Mouse (Mus musculus) embryonic facial prominence, embryonic 15.5 days (tissue): ENCODE results near the gene Dagla. TPM values are rescaled to one million over a fixed set of nuclear protein-coding genes. Genes with fewer than 3 reads are reported as not detected.

Source experiments
- ATAC-seq: fragments of 200-750 bp; cut with Nextera tagmentation; 2 replicates; pipeline ENCODE4 v1.8.0; 2017; ENCODE audit warnings: low read depth, moderate TSS enrichment; ENCODE audit not compliant: insufficient number of reproducible peaks, low FRiP score, low TSS enrichment
- H3K27ac ChIP-seq: fragments of 300-500 bp; sonication (generic); replicated peaks from 2 replicates; pipeline ENCODE4 v1.5.1; 2015; ENCODE audit warnings: mild to moderate bottlenecking, inconsistent platforms
- H3K27me3 ChIP-seq: fragments of 300-500 bp; sonication (generic); 2 replicates; pipeline ENCODE4 v1.6.1; 2015; ENCODE audit warnings: inconsistent platforms
- H3K36me3 ChIP-seq: fragments of 300-500 bp; sonication (generic); 2 replicates; pipeline ENCODE4 v1.6.1; 2015; ENCODE audit warnings: mild to moderate bottlenecking, inconsistent platforms
- H3K4me1 ChIP-seq: fragments of 300-500 bp; sonication (generic); 2 replicates; pipeline ENCODE4 v1.6.1; 2015; ENCODE audit warnings: inconsistent platforms
- H3K4me2 ChIP-seq: fragments of 300-500 bp; sonication (generic); replicated peaks from 2 replicates; pipeline ENCODE4 v1.6.1; 2015; ENCODE audit warnings: mild to moderate bottlenecking, inconsistent platforms
- H3K4me3 ChIP-seq: fragments of 300-500 bp; sonication (generic); replicated peaks from 2 replicates; pipeline ENCODE4 v1.5.1; 2015; ENCODE audit warnings: mild to moderate bottlenecking, inconsistent platforms
- H3K9ac ChIP-seq: fragments of 300-500 bp; sonication (generic); 2 replicates; pipeline ENCODE4 v1.6.1; 2015; ENCODE audit warnings: inconsistent platforms
- H3K9me3 ChIP-seq: fragments of 300-500 bp; sonication (generic); replicated peaks from 2 replicates; pipeline ENCODE4 v1.6.1; 2016; ENCODE audit warnings: inconsistent platforms
- WGBS: fragments of 180-500 bp; shearing (Covaris S2); methylation state at CpG from one replicate; pipeline ENCODE4 v1.1.7; 2015; 5-methylcytosine and 5-hydroxymethylcytosine counted together
- polyA plus RNA-seq: library from polyadenylated mRNA; unstranded; fragments of >200 nt; fragmentation: Nextera tagmentation; extraction: Ambion mirVana; gene quantifications from 2 replicates; pipeline ENCODE4 v1.2.1, GENCODE M21; 2015

The Dagla gene
- polyA plus RNA-seq, 1 experiment from 2014 or later, result 2.8 TPM

GRCm38 (mm10) chr19:10266196-10266850 is 38.4 kb downstream of the Dagla start:
- Histone ChIP-seq H3K27me3 (no peaks in the 10 kb centered on the region), H3K4me2 (no peak overlapping the region), H3K9ac (no peak overlapping the region), H3K4me1 (peaks cover 14% of the 10 kb centered on the region), H3K4me3 (no peak overlapping the region), H3K36me3 (no peaks in the 10 kb centered on the region), H3K9me3 (no peaks in the 10 kb centered on the region), H3K27ac (no peak overlapping the region; the same call in 1 of the 2 replicates)
- 22% methylated on average over 14 of the region's 14 CpGs for WGBS
- peak; percentile 36 for ATAC-seq

GRCm38 (mm10) chr19:10261369-10261768 is 43.3 kb downstream of the Dagla start:
- Histone ChIP-seq H3K9me3 (no peaks in the 10 kb centered on the region), H3K4me1 (peaks cover 4% of the 10 kb centered on the region), H3K9ac (no peak overlapping the region), H3K27me3 (no peaks in the 10 kb centered on the region), H3K36me3 (no peaks in the 10 kb centered on the region), H3K4me3 (no peak overlapping the region), H3K27ac (no peak overlapping the region), H3K4me2 (no peak overlapping the region)
- 64% methylated on average over 7 of the region's 7 CpGs for WGBS
- no peak for ATAC-seq

GRCm38 (mm10) chr19:10258279-10259011 is 46.2 kb downstream of the Dagla start:
- Histone ChIP-seq H3K9ac (no peak overlapping the region), H3K27me3 (no peaks in the 10 kb centered on the region), H3K27ac (no peak overlapping the region), H3K4me2 (no peak overlapping the region), H3K36me3 (no peaks in the 10 kb centered on the region), H3K4me3 (no peak overlapping the region), H3K4me1 (no peaks in the 10 kb centered on the region), H3K9me3 (no peaks in the 10 kb centered on the region)
- WGBS, result 19% methylated on average over 6 of the region's 6 CpGs
- peak; percentile 39; the same call in 1 of the 2 replicates for ATAC-seq

- H3K4me1 ChIP-seq, result peaks cover 7% of the 10 kb centered on the region; the same call in 1 of the 2 replicates
- H3K27ac ChIP-seq, result no peak overlapping the region
- H3K9ac ChIP-seq, result no peak overlapping the region
- 0 out of 2 replicates have a peak, but pooled peaks have one; percentile 5 for ATAC-seq
- H3K9me3 ChIP-seq, result no peaks in the 10 kb centered on the region
- WGBS, result 31% methylated on average over 20 of the region's 20 CpGs
- H3K4me2 ChIP-seq, result no peak overlapping the region
- 0 out of 2 replicates have a peak, but pooled peaks cover 8% of the 10 kb centered on the region for H3K36me3 ChIP-seq
- H3K4me3 ChIP-seq, result no peak overlapping the region
- H3K27me3 ChIP-seq, result no peaks in the 10 kb centered on the region
Observed at GRCm38 (mm10) chr19:10248128-10248527, 56.5 kb downstream of the Dagla start.

- H3K36me3 ChIP-seq, result 0 out of 2 replicates have a peak, but pooled peaks cover 8% of the 10 kb centered on the region
- no peak overlapping the region for H3K4me2 ChIP-seq
- no peak overlapping the region for H3K9ac ChIP-seq
- ATAC-seq, result no peak
- 20% methylated on average over 6 of the region's 6 CpGs for WGBS
- no peak overlapping the region for H3K4me3 ChIP-seq
- H3K4me1 ChIP-seq, result peaks cover 7% of the 10 kb centered on the region; the same call in 1 of the 2 replicates
- H3K27me3 ChIP-seq, result no peaks in the 10 kb centered on the region
- H3K27ac ChIP-seq, result no peak overlapping the region
- no peaks in the 10 kb centered on the region for H3K9me3 ChIP-seq
Observed at GRCm38 (mm10) chr19:10247165-10247564, 57.5 kb downstream of the Dagla start.

GRCm38 (mm10) chr19:10244183-10244582 is 60.5 kb downstream of the Dagla start:
- no peak overlapping the region for H3K27ac ChIP-seq
- 19% methylated on average over 3 of the region's 3 CpGs for WGBS
- H3K36me3 ChIP-seq, result no peaks in the 10 kb centered on the region
- no peak overlapping the region for H3K4me2 ChIP-seq
- no peaks in the 10 kb centered on the region for H3K9me3 ChIP-seq
- no peak overlapping the region for H3K4me3 ChIP-seq
- H3K4me1 ChIP-seq, result peaks cover 22% of the 10 kb centered on the region
- ATAC-seq, result no peak
- no peak overlapping the region for H3K9ac ChIP-seq
- no peaks in the 10 kb centered on the region; the same call in 1 of the 2 replicates for H3K27me3 ChIP-seq

GRCm38 (mm10) chr19:10242916-10243315 is 61.8 kb downstream of the Dagla start:
- Histone ChIP-seq H3K9me3 (no peaks in the 10 kb centered on the region), H3K27ac (no peak overlapping the region), H3K4me1 (peaks cover 21% of the 10 kb centered on the region), H3K4me2 (no peak overlapping the region), H3K36me3 (no peaks in the 10 kb centered on the region), H3K9ac (no peak overlapping the region), H3K27me3 (peaks cover 5% of the 10 kb centered on the region; the same call in 1 of the 2 replicates), H3K4me3 (no peak overlapping the region)
- ATAC-seq, result no peak
- WGBS, result 10% methylated on average over 8 of the region's 8 CpGs

GRCm38 (mm10) chr19:10240654-10241305 is 63.9 kb downstream of the Dagla start, which contains the start of gene Myrf:
Gene Myrf (minus strand): TSS chr19:10240748.
- Histone ChIP-seq H3K9me3 (no peaks in the 10 kb centered on the region), H3K27me3 (peaks cover 5% of the 10 kb centered on the region; the same call in 1 of the 2 replicates), H3K36me3 (no peaks in the 10 kb centered on the region), H3K4me2 (peak within 1 kb of the TSS; percentile 94), H3K4me3 (peak within 1 kb of the TSS; percentile 50), H3K27ac (no peak within 1 kb of the TSS), H3K4me1 (peaks cover 14% of the 10 kb centered on the region), H3K9ac (peak within 1 kb of the TSS; percentile 44)
- peak; percentile 67 for ATAC-seq
- WGBS, result 7% methylated on average over 43 of the region's 43 CpGs

- no peaks in the 10 kb centered on the region for H3K9me3 ChIP-seq
- H3K27ac ChIP-seq, result no peak overlapping the region
- H3K4me3 ChIP-seq, result peak overlapping the region; percentile 50
- H3K27me3 ChIP-seq, result peaks cover 5% of the 10 kb centered on the region; the same call in 1 of the 2 replicates
- H3K9ac ChIP-seq, result peak overlapping the region; percentile 44
- H3K4me1 ChIP-seq, result peaks cover 14% of the 10 kb centered on the region
- WGBS, result 2% methylated on average over 26 of the region's 26 CpGs
- no peaks in the 10 kb centered on the region for H3K36me3 ChIP-seq
- peak overlapping the region; percentile 94 for H3K4me2 ChIP-seq
- ATAC-seq, result peak; percentile 39
Observed at GRCm38 (mm10) chr19:10239975-10240653, 64.6 kb downstream of the Dagla start.

GRCm38 (mm10) chr19:10239419-10239818 is 65.3 kb downstream of the Dagla start:
- H3K4me1 ChIP-seq, result peaks cover 14% of the 10 kb centered on the region
- no peaks in the 10 kb centered on the region for H3K9me3 ChIP-seq
- ATAC-seq, result no peak
- 47% methylated on average over 2 of the region's 2 CpGs for WGBS
- no peak overlapping the region for H3K4me2 ChIP-seq
- H3K36me3 ChIP-seq, result no peaks in the 10 kb centered on the region
- H3K27ac ChIP-seq, result no peak overlapping the region
- H3K9ac ChIP-seq, result no peak overlapping the region
- H3K27me3 ChIP-seq, result peaks cover 5% of the 10 kb centered on the region; the same call in 1 of the 2 replicates
- no peak overlapping the region for H3K4me3 ChIP-seq
